Mouse (Mus musculus) liver, embryonic 14.5 days (tissue): ENCODE measurements around the gene Col26a1.

Experiments used
- CTCF ChIP-seq: IDR thresholded peaks from 2 replicates; pipeline ENCODE4 v1.5.1; 2016; ENCODE audit warnings: antibody characterized with exemption, low read depth, control low read depth
- EP300 ChIP-seq: IDR thresholded peaks from 2 replicates; pipeline ENCODE4 v1.6.1; 2016; ENCODE audit warnings: antibody characterized with exemption, low read depth

DNA sequence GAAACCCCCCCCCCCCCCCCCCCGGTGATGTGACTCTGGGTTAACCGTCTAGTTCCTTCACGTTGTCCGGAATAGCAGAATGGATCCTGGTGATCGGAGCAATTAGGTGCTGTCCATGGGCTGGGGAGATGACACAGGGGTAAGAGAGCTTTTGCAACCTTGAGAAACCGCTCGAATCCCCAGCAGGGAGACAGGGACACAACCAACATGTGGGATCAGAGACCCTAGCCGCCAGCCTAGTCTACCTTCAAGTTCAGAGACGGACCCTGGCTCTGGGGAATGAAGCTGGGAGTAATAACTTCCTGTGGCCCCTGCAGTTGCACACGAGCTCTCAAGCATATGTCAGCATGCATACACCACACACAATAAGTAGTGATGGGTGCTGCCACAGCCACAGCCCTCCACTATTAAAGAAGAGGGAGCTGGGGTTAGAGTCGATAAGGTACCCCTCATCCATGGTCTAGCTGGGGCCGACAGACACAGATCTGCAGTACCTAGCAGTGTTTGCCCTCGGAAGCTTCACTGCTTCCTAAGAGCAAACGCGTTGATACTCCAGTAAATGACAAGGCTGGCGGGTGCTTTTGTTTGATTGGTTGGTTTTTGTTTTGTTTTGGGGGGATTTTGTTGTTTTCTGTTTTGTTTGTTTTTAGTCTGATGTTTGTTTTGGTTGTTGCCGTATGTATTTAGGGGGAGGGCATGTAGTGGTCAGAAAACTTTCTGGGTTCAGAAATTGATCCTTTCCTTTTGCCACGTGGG is 36.7 kb upstream of the Col26a1 start:
- TF ChIP-seq CTCF (no peak), EP300 (no peak)
